Mouse (Mus musculus): ENCODE measurements around the gene Dgkb.

DNA sequence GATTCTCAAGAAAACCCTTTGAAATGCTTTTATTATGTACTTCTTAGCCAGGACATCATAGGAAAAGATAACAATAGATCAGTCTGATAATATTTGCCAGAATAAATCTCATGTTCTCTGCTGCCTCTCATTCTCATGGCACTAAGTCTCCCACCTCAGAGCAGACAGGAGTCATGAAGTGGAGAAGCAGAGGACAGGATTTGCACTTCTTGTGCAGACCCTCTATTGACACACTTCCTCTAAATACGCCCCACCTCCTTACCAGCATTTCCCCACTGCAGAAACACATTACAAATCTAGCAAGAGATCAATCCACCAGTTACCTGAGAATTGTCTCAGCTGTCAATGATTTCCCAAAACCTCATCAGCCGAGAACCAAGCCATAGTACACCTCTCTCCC is 42.9 kb upstream of the Dgkb start:
- TF ChIP-seq CTCF (IDR thresholded peaks at IDR 0.05; ENCODE audit: extremely low read depth, insufficient read depth, low read length) (no peak), POLR2A (IDR thresholded peaks at IDR 0.05; ENCODE audit: extremely low read depth, insufficient read depth, low read length) (no peak)
